Mouse (Mus musculus): ENCODE data around the gene Olfr348. TPM values are rescaled to one million over a fixed set of nuclear protein-coding genes. Genes with fewer than 3 reads are reported as not detected.

The Olfr348 gene
- polyA plus RNA-seq (2015; fragmentation: Nextera tagmentation; extraction: Ambion mirVana): not detected in 2 replicates

GRCm38 (mm10) chr2:36783976-36784375 is at the start of gene Olfr348:
Gene Olfr348 (plus strand): TSS chr2:36784276.
- ATAC-seq: no peak
- H3K4me1 ChIP-seq (ENCODE audit: insufficient read depth): no peaks in the 10 kb centered on the region
- no peak within 1 kb of the TSS for H3K27ac ChIP-seq (ENCODE audit: low read depth)
- no peaks in the 10 kb centered on the region for H3K9me3 ChIP-seq (ENCODE audit: low read length)
- H3K9ac ChIP-seq (replicated peaks): no peak within 1 kb of the TSS
- H3K36me3 ChIP-seq (replicated peaks; ENCODE audit: insufficient read depth, low read length): no peaks in the 10 kb centered on the region
- TF ChIP-seq EP300 (IDR thresholded peaks at IDR 0.05; ENCODE audit: low read depth): no peak
- no peak for TF ChIP-seq CTCF (IDR thresholded peaks at IDR 0.05; ENCODE audit: low read depth)
- DNase-seq: no peak
- no peaks in the 10 kb centered on the region for H3K27me3 ChIP-seq (ENCODE audit: insufficient read depth, low read length)
- 62% methylated on average over 2 of the region's 2 CpGs for WGBS (ENCODE audit: insufficient replicate concordance)
- H3K4me2 ChIP-seq (ENCODE audit: low read depth, low read length): no peak within 1 kb of the TSS
- no peak within 1 kb of the TSS for H3K4me3 ChIP-seq (ENCODE audit: low read depth, low read length)

- no peak overlapping the region for H3K27ac ChIP-seq (ENCODE audit: low read depth)
- WGBS (ENCODE audit: insufficient replicate concordance): 52% methylated on average over 3 of the region's 3 CpGs
- DNase-seq: no peak
These were observed 47.9 kb upstream of the Olfr348 start for GRCm38 (mm10) chr2:36736226-36736625.

DNA sequence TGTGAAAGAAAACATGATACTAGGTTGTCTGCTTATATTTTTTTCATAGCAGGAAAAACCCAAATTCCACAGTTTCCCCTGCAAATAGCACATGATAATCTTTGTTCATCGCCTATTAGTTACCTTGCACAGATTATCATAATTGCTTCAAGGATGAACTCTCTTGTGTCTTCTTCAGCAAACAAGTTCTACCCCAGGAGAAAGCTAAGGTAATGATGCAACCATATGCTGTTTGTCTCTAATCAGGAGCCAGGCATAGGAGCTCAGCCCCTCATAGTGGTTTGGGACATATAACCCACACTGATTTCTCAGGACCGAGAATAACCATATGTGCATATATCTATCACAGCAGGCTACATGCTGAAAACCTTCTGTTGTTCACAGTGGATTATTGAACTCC is 6.2 kb downstream of the Olfr348 start, which contains the start of gene Olfr50:
Gene Olfr50, plus strand, starts transcription at position 301 of the 400 bp plus-strand sequence.
- TF ChIP-seq EP300 (IDR thresholded peaks at IDR 0.05; ENCODE audit: low read depth): no peak
- TF ChIP-seq CTCF (IDR thresholded peaks at IDR 0.05; ENCODE audit: low read depth): no peak
- Histone ChIP-seq H3K9ac (replicated peaks) (no peak within 1 kb of the TSS), H3K4me3 (ENCODE audit: low read depth, low read length) (no peak within 1 kb of the TSS), H3K4me2 (ENCODE audit: low read depth, low read length) (no peak within 1 kb of the TSS), H3K4me1 (ENCODE audit: insufficient read depth) (no peaks in the 10 kb centered on the region), H3K9me3 (ENCODE audit: low read length) (peaks cover 2% of the 10 kb centered on the region; the same call in 1 of the 2 replicates), H3K27me3 (ENCODE audit: insufficient read depth, low read length) (no peaks in the 10 kb centered on the region), H3K27ac (ENCODE audit: low read depth) (no peak within 1 kb of the TSS), H3K36me3 (replicated peaks; ENCODE audit: insufficient read depth, low read length) (no peaks in the 10 kb centered on the region)
- no peak for DNase-seq
- ATAC-seq: no peak
- 71% methylated on average over 2 of the region's 2 CpGs for WGBS (ENCODE audit: insufficient replicate concordance)

More at GRCm38 (mm10) chr2:36736226-36736625, 47.9 kb upstream of the Olfr348 start:
- Histone ChIP-seq H3K4me3 (ENCODE audit: low read depth, low read length) (no peak overlapping the region), H3K9ac (replicated peaks) (no peak overlapping the region), H3K9me3 (ENCODE audit: low read length) (no peaks in the 10 kb centered on the region), H3K36me3 (replicated peaks; ENCODE audit: insufficient read depth, low read length) (no peaks in the 10 kb centered on the region), H3K4me1 (ENCODE audit: insufficient read depth) (no peaks in the 10 kb centered on the region), H3K4me2 (ENCODE audit: low read depth, low read length) (no peak overlapping the region), H3K27me3 (ENCODE audit: insufficient read depth, low read length) (no peaks in the 10 kb centered on the region)
- ATAC-seq: no peak
- TF ChIP-seq CTCF (IDR thresholded peaks at IDR 0.05; ENCODE audit: low read depth) (no peak), EP300 (IDR thresholded peaks at IDR 0.05; ENCODE audit: low read depth) (no peak)

GRCm38 (mm10) chr2:36816932-36817331 is 32.9 kb downstream of the Olfr348 start, which contains the start of gene Olfr3:
Gene Olfr3 (minus strand): TSS chr2:36817032.
- DNase-seq (no peak), ATAC-seq (no peak)
- no peak within 1 kb of the TSS for H3K9ac ChIP-seq (replicated peaks)
- WGBS (ENCODE audit: insufficient replicate concordance): 60% methylated on average over 1 of the region's 1 CpGs
- no peaks in the 10 kb centered on the region for H3K27me3 ChIP-seq (ENCODE audit: insufficient read depth, low read length)
- TF ChIP-seq CTCF (IDR thresholded peaks at IDR 0.05; ENCODE audit: low read depth): no peak
- TF ChIP-seq EP300 (IDR thresholded peaks at IDR 0.05; ENCODE audit: low read depth): no peak
- H3K4me2 ChIP-seq (ENCODE audit: low read depth, low read length): no peak within 1 kb of the TSS
- no peaks in the 10 kb centered on the region for H3K4me1 ChIP-seq (ENCODE audit: insufficient read depth)
- H3K36me3 ChIP-seq (replicated peaks; ENCODE audit: insufficient read depth, low read length): no peaks in the 10 kb centered on the region
- H3K4me3 ChIP-seq (ENCODE audit: low read depth, low read length): no peak within 1 kb of the TSS
- peaks cover 3% of the 10 kb centered on the region; the same call in 1 of the 2 replicates for H3K9me3 ChIP-seq (ENCODE audit: low read length)
- no peak within 1 kb of the TSS for H3K27ac ChIP-seq (ENCODE audit: low read depth)

Other genes with a start within 250 kb of the Olfr348 start
- not detected in 2 replicates for gene Olfr344, start 217.6 kb upstream of the Olfr348 start, polyA plus RNA-seq (2015; fragmentation: Nextera tagmentation; extraction: Ambion mirVana)
- gene Olfr345, start 144.2 kb upstream of the Olfr348 start, polyA plus RNA-seq (2015; fragmentation: Nextera tagmentation; extraction: Ambion mirVana): not detected in 2 replicates
- not detected in 2 replicates for gene Olfr346, start 98.5 kb upstream of the Olfr348 start, polyA plus RNA-seq (2015; fragmentation: Nextera tagmentation; extraction: Ambion mirVana)
- not detected in 2 replicates for gene Olfr347, start 52.4 kb upstream of the Olfr348 start, polyA plus RNA-seq (2015; fragmentation: Nextera tagmentation; extraction: Ambion mirVana)
- not detected in 2 replicates for gene Olfr50, start 6.3 kb downstream of the Olfr348 start, polyA plus RNA-seq (2015; fragmentation: Nextera tagmentation; extraction: Ambion mirVana)
- not detected in 2 replicates for gene Olfr3, start 32.8 kb downstream of the Olfr348 start, polyA plus RNA-seq (2015; fragmentation: Nextera tagmentation; extraction: Ambion mirVana)
- not detected in 2 replicates for gene Olfr350, start 62.0 kb downstream of the Olfr348 start, polyA plus RNA-seq (2015; fragmentation: Nextera tagmentation; extraction: Ambion mirVana)
- not detected in 2 replicates for gene Olfr351, start 78.4 kb downstream of the Olfr348 start, polyA plus RNA-seq (2015; fragmentation: Nextera tagmentation; extraction: Ambion mirVana)
- gene Olfr352, start 84.2 kb downstream of the Olfr348 start, polyA plus RNA-seq (2015; fragmentation: Nextera tagmentation; extraction: Ambion mirVana): not detected in 2 replicates
- gene Olfr353, start 108.7 kb downstream of the Olfr348 start, polyA plus RNA-seq (2015; fragmentation: Nextera tagmentation; extraction: Ambion mirVana): not detected in 2 replicates
- gene Olfr354, start 121.4 kb downstream of the Olfr348 start, polyA plus RNA-seq (2015; fragmentation: Nextera tagmentation; extraction: Ambion mirVana): not detected in 2 replicates
- gene Olfr355, start 144.6 kb downstream of the Olfr348 start, polyA plus RNA-seq (2015; fragmentation: Nextera tagmentation; extraction: Ambion mirVana): not detected in 2 replicates
- gene Olfr356, start 152.8 kb downstream of the Olfr348 start, polyA plus RNA-seq (2015; fragmentation: Nextera tagmentation; extraction: Ambion mirVana): not detected in 2 replicates
- not detected in 2 replicates for gene Olfr357, start 209.6 kb downstream of the Olfr348 start, polyA plus RNA-seq (2015; fragmentation: Nextera tagmentation; extraction: Ambion mirVana)
- not detected in 2 replicates for gene Olfr358, start 225.1 kb downstream of the Olfr348 start, polyA plus RNA-seq (2015; fragmentation: Nextera tagmentation; extraction: Ambion mirVana)

Measured in liver, postnatal 0 days (tissue).